Mouse (Mus musculus) heart, adult 2 months (tissue): ENCODE measurements around the gene 2010300C02Rik.

Source experiments
- CTCF ChIP-seq: fragments of 200-600 bp; IDR thresholded peaks from 2 replicates; pipeline ENCODE4 v1.8.1; 2022; ENCODE audit warnings: antibody characterized with exemption, mild to moderate bottlenecking, moderate library complexity
- EP300 ChIP-seq: fragments of 200-500 bp; IDR thresholded peaks from 2 replicates; pipeline ENCODE4 v1.6.1; 2011; ENCODE audit warnings: low read depth, low read length, control low read depth; ENCODE audit not compliant: insufficient read depth
- POLR2A ChIP-seq: fragments of 200-500 bp; IDR thresholded peaks from 2 replicates; pipeline ENCODE4 v1.6.1; 2011; ENCODE audit warnings: mild to moderate bottlenecking, low read depth, low read length, control low read depth; ENCODE audit not compliant: insufficient read depth

DNA sequence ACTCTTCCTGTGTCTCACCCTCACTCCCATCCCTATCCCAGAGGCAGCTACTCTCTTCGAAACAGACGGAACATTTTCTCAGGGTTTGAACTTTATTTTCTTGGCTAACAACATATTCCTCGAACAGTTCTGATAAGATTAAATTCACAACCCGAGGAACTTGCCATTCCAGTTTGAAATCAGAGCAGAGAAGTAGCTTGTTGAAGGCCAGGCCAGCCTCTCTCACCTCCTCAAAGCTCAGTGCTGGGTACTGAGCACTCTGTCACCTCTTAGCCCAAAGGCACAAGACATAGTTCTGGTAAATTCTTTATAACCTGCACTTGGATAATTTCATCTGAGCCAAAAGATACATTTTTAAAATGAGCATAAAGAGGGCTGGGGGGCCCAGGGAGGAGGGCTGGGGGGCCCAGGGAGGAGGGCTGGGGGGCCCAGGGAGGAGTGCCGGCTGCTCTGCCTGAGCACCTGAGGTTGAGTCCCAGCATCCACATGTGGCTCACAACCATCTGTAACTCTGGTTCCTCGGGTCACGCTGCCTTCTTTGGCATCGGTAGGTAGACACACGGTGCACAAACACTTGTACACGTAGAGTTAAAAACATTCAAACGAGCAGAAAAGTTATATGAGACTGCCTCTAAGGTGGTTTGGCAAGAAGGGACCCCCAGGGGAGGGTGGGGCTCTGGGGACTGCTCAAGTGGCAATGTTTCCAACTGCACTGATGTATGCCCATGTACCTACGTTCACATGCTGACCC lies 104.4 kb downstream of the 2010300C02Rik start:
- TF ChIP-seq EP300 (no peak), POLR2A (no peak), CTCF (no peak)
